Mouse (Mus musculus): Measurements from ENCODE around the gene Large2. TPM values are rescaled to one million over a fixed set of nuclear protein-coding genes. Genes with fewer than 3 reads are reported as not detected.

The Large2 gene
- polyA plus RNA-seq, 1 experiment from 2014 or later = 8.7 TPM

DNA sequence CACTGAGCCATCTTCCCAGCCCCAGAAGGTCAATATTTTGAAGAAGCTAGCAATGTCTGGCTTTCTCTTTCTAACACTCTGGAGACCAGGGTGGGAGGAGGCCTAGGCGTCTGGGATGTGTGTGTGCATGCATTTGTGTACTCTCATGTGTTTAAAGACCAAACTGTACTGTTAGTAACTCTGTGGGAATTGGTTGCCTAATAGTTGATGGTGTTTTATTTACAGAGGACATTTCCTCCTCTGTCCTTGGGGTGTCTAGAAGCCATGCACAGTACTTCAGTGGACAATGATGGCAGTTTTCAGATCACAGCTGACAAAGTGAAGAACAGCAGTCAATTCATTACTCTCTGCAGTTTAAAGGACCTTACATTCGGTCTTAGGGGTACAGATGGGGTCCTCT is 27.5 kb downstream of the Large2 start:
- Histone ChIP-seq H3K27me3 (ENCODE audit: control insufficient read depth, insufficient read depth, low read length) (no peaks in the 10 kb centered on the region), H3K9ac (ENCODE audit: low read length) (no peak overlapping the region), H3K36me3 (ENCODE audit: control insufficient read depth, insufficient read depth, low read length) (peaks cover 14% of the 10 kb centered on the region; the same call in 1 of the 2 replicates), H3K27ac (replicated peaks) (no peak overlapping the region), H3K4me1 (replicated peaks; ENCODE audit: control insufficient read depth, insufficient read depth) (no peaks in the 10 kb centered on the region), H3K9me3 (ENCODE audit: control insufficient read depth, low read length) (no peaks in the 10 kb centered on the region), H3K4me3 (ENCODE audit: low read depth, low read length) (no peak overlapping the region), H3K4me2 (replicated peaks; ENCODE audit: low read depth) (no peak overlapping the region)
- DNase-seq (ENCODE audit: low spot score) (no peak), ATAC-seq (ENCODE audit: low FRiP score, low TSS enrichment) (no peak)
- WGBS = 86% methylated on average over 2 of the region's 2 CpGs
- TF ChIP-seq EP300 (optimal IDR thresholded peaks at IDR 0.05) (no peak), CTCF (IDR thresholded peaks at IDR 0.05; ENCODE audit: low read depth) (no peak)

GRCm38 (mm10) chr2:92342418-92342817 is 32.3 kb downstream of the Large2 start:
- TF ChIP-seq CTCF (IDR thresholded peaks at IDR 0.05; ENCODE audit: low read depth) (no peak), EP300 (optimal IDR thresholded peaks at IDR 0.05) (no peak)
- DNase-seq (ENCODE audit: low spot score) (no peak), ATAC-seq (ENCODE audit: low FRiP score, low TSS enrichment) (no peak)
- H3K9me3 ChIP-seq (ENCODE audit: control insufficient read depth, low read length) = no peaks in the 10 kb centered on the region
- no peak overlapping the region for H3K9ac ChIP-seq (ENCODE audit: low read length)
- no peaks in the 10 kb centered on the region for H3K4me1 ChIP-seq (replicated peaks; ENCODE audit: control insufficient read depth, insufficient read depth)
- no peak overlapping the region for H3K27ac ChIP-seq (replicated peaks)
- peaks cover 11% of the 10 kb centered on the region; the same call in 1 of the 2 replicates for H3K36me3 ChIP-seq (ENCODE audit: control insufficient read depth, insufficient read depth, low read length)
- H3K4me3 ChIP-seq (ENCODE audit: low read depth, low read length) = no peak overlapping the region
- no peak overlapping the region for H3K4me2 ChIP-seq (replicated peaks; ENCODE audit: low read depth)
- no peaks in the 10 kb centered on the region for H3K27me3 ChIP-seq (ENCODE audit: control insufficient read depth, insufficient read depth, low read length)

DNA sequence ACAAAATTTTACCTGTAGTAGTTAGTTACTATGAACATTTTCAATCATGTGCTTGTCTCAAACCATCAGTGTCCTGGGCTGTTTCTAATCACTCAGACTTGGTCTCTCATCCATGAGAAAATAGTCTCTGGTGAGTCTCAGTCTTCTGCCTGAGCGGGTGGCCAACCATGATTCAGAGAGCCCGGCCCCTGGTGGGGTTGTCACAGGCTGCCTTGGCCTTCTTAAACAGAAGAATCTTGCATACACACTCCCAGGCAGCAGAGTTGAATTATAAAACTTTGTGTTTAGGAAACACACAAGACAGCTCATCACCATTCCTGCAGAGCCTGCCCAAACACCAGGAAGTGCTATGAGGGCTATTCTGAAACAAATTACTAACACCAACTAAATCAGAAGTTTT is 42.8 kb downstream of the Large2 start:
- 91% methylated on average over 2 of the region's 2 CpGs for WGBS
- TF ChIP-seq EP300 (optimal IDR thresholded peaks at IDR 0.05) (no peak), CTCF (IDR thresholded peaks at IDR 0.05; ENCODE audit: low read depth) (no peak)
- no peak for ATAC-seq (ENCODE audit: low FRiP score, low TSS enrichment)

DNA sequence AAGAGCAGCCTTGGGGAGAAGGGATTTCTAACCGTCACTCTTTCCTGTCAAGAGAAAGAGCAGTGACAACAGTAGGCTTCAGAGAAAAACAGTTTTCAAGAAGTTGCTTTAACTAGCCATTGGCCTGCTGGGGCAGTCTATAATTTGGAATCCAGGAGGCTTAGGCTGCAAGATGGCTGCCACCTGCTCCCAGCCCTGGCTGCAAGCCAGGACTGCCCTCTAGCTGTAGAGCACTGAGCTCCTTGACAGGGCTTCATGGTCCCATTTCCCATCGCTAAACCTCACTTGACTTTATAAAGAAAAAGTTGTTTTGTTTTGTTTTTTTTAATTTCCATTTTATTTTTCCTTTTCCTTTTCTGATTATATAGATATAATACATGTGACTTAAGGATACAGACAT is 43.3 kb downstream of the Large2 start:
- Histone ChIP-seq H3K9ac (ENCODE audit: low read length) (no peak overlapping the region), H3K4me2 (replicated peaks; ENCODE audit: low read depth) (no peak overlapping the region), H3K9me3 (ENCODE audit: control insufficient read depth, low read length) (no peaks in the 10 kb centered on the region), H3K27ac (replicated peaks) (no peak overlapping the region), H3K4me3 (ENCODE audit: low read depth, low read length) (no peak overlapping the region), H3K27me3 (ENCODE audit: control insufficient read depth, insufficient read depth, low read length) (no peaks in the 10 kb centered on the region), H3K4me1 (replicated peaks; ENCODE audit: control insufficient read depth, insufficient read depth) (no peaks in the 10 kb centered on the region), H3K36me3 (ENCODE audit: control insufficient read depth, insufficient read depth, low read length) (peaks cover 2% of the 10 kb centered on the region)
- WGBS = 82% methylated on average over 2 of the region's 2 CpGs
- ATAC-seq (ENCODE audit: low FRiP score, low TSS enrichment) = no peak
- DNase-seq (ENCODE audit: low spot score) = peak; percentile 26
- TF ChIP-seq CTCF (IDR thresholded peaks at IDR 0.05; ENCODE audit: low read depth) (peak; percentile 49), EP300 (optimal IDR thresholded peaks at IDR 0.05) (no peak)

More for the DNA sequence above, 42.8 kb downstream of the Large2 start:
- Histone ChIP-seq H3K9ac (ENCODE audit: low read length) (no peak overlapping the region), H3K9me3 (ENCODE audit: control insufficient read depth, low read length) (no peaks in the 10 kb centered on the region), H3K4me1 (replicated peaks; ENCODE audit: control insufficient read depth, insufficient read depth) (no peaks in the 10 kb centered on the region), H3K27ac (replicated peaks) (no peak overlapping the region), H3K36me3 (ENCODE audit: control insufficient read depth, insufficient read depth, low read length) (peaks cover 2% of the 10 kb centered on the region), H3K4me3 (ENCODE audit: low read depth, low read length) (no peak overlapping the region), H3K4me2 (replicated peaks; ENCODE audit: low read depth) (no peak overlapping the region), H3K27me3 (ENCODE audit: control insufficient read depth, insufficient read depth, low read length) (no peaks in the 10 kb centered on the region)
- DNase-seq (ENCODE audit: low spot score) = no peak

DNA sequence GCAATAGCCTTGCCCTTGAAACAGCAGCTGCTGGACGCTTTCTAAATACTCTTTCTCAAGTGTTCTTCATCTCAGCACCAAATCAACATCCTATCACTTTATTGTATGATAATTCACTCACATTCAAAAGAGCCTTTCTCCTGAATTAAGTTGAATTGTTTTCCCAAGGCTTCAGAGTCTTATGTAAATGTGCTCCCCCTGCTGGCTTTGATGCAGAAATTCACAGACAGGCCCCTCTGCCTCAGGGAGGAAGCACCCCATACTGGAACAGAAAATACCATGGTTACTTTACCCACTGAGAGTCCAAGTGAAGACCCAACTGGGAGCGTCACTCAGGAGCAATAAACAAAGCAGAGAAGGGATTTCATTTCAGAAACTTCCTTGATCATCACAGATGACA is 43.8 kb downstream of the Large2 start:
- DNase-seq (ENCODE audit: low spot score) (peak; percentile 26), ATAC-seq (ENCODE audit: low FRiP score, low TSS enrichment) (no peak)
- H3K9me3 ChIP-seq (ENCODE audit: control insufficient read depth, low read length) = no peaks in the 10 kb centered on the region
- H3K27ac ChIP-seq (replicated peaks) = no peak overlapping the region
- no peak for TF ChIP-seq EP300 (optimal IDR thresholded peaks at IDR 0.05)
- TF ChIP-seq CTCF (IDR thresholded peaks at IDR 0.05; ENCODE audit: low read depth) = peak; percentile 77
- WGBS = 53% methylated on average over 2 of the region's 2 CpGs
- no peaks in the 10 kb centered on the region for H3K4me1 ChIP-seq (replicated peaks; ENCODE audit: control insufficient read depth, insufficient read depth)
- H3K9ac ChIP-seq (ENCODE audit: low read length) = no peak overlapping the region
- peaks cover 2% of the 10 kb centered on the region for H3K36me3 ChIP-seq (ENCODE audit: control insufficient read depth, insufficient read depth, low read length)
- H3K4me2 ChIP-seq (replicated peaks; ENCODE audit: low read depth) = no peak overlapping the region
- no peaks in the 10 kb centered on the region for H3K27me3 ChIP-seq (ENCODE audit: control insufficient read depth, insufficient read depth, low read length)
- no peak overlapping the region for H3K4me3 ChIP-seq (ENCODE audit: low read depth, low read length)

- no peak overlapping the region for H3K9ac ChIP-seq (ENCODE audit: low read length)
- no peak overlapping the region for H3K4me2 ChIP-seq (replicated peaks; ENCODE audit: low read depth)
- H3K4me1 ChIP-seq (replicated peaks; ENCODE audit: control insufficient read depth, insufficient read depth) = no peaks in the 10 kb centered on the region
- H3K27ac ChIP-seq (replicated peaks) = no peak overlapping the region
- no peaks in the 10 kb centered on the region for H3K27me3 ChIP-seq (ENCODE audit: control insufficient read depth, insufficient read depth, low read length)
- no peaks in the 10 kb centered on the region for H3K9me3 ChIP-seq (ENCODE audit: control insufficient read depth, low read length)
- H3K36me3 ChIP-seq (ENCODE audit: control insufficient read depth, insufficient read depth, low read length) = peaks cover 2% of the 10 kb centered on the region
- ATAC-seq (ENCODE audit: low FRiP score, low TSS enrichment) = no peak
- TF ChIP-seq CTCF (IDR thresholded peaks at IDR 0.05; ENCODE audit: low read depth) (no peak), EP300 (optimal IDR thresholded peaks at IDR 0.05) (no peak)
- DNase-seq (ENCODE audit: low spot score) = no peak
- WGBS = 88% methylated on average over 8 of the region's 8 CpGs
- no peak overlapping the region for H3K4me3 ChIP-seq (ENCODE audit: low read depth, low read length)
Measured at GRCm38 (mm10) chr2:92328206-92328605, 46.5 kb downstream of the Large2 start.
